Mouse (Mus musculus) heart, postnatal 0 days (tissue): ENCODE measurements around the gene Ippk. TPM values are rescaled to one million over a fixed set of nuclear protein-coding genes. Genes with fewer than 3 reads are reported as not detected.
A peak's percentile ranks its signal among the peaks of the same experiment; 100 is the strongest.

ENCODE experiments used
- ATAC-seq: fragments of 200-750 bp; cut with Nextera tagmentation; 2 replicates; pipeline ENCODE4 v1.8.0; 2017; ENCODE audit warnings: low read depth, moderate number of reproducible peaks, moderate library complexity; ENCODE audit not compliant: insufficient read depth
- DNase-seq: peaks from one replicate; pipeline ENCODE4 v3.0.0-alpha.2; 2016; ENCODE audit warnings: low spot score
- H3K27ac ChIP-seq: fragments of 300-500 bp; sonication (generic); 2 replicates; pipeline ENCODE4 v1.5.1; 2014; ENCODE audit warnings: low read depth, mild to moderate bottlenecking
- H3K27me3 ChIP-seq: fragments of 300-500 bp; sonication (generic); 2 replicates; pipeline ENCODE4 v1.6.1; 2014; ENCODE audit warnings: low read length, mixed read lengths; ENCODE audit not compliant: control insufficient read depth, insufficient read depth
- H3K36me3 ChIP-seq: fragments of 300-500 bp; sonication (generic); replicated peaks from 2 replicates; pipeline ENCODE4 v1.6.1; 2014; ENCODE audit warnings: low read length, mixed read lengths; ENCODE audit not compliant: control insufficient read depth, insufficient read depth
- H3K4me1 ChIP-seq: fragments of 300-500 bp; sonication (generic); 2 replicates; pipeline ENCODE4 v1.6.1; 2014; ENCODE audit warnings: antibody characterized with exemption; ENCODE audit not compliant: control insufficient read depth, insufficient read depth
- H3K4me2 ChIP-seq: fragments of 300-500 bp; sonication (generic); 2 replicates; pipeline ENCODE4 v1.6.1; 2014; ENCODE audit warnings: low read depth, mild to moderate bottlenecking, low read length, moderate library complexity
- H3K4me3 ChIP-seq: fragments of 300-500 bp; sonication (generic); 2 replicates; pipeline ENCODE4 v1.5.1; 2014; ENCODE audit warnings: low read depth, low read length
- H3K9ac ChIP-seq: fragments of 300-500 bp; sonication (generic); replicated peaks from 2 replicates; pipeline ENCODE4 v1.6.1; 2014; ENCODE audit warnings: low read depth, low read length, mixed read lengths
- H3K9me3 ChIP-seq: fragments of 300-500 bp; sonication (generic); replicated peaks from 2 replicates; pipeline ENCODE4 v1.6.1; 2016; ENCODE audit warnings: low read length; ENCODE audit not compliant: control insufficient read depth
- CTCF ChIP-seq: IDR thresholded peaks from 2 replicates; pipeline ENCODE4 v1.5.1; 2016; ENCODE audit warnings: antibody characterized with exemption, control low read depth, low read depth
- EP300 ChIP-seq: IDR thresholded peaks from 2 replicates; pipeline ENCODE4 v1.6.1; 2016; ENCODE audit warnings: antibody characterized with exemption, low read depth
- WGBS: fragments of 180-500 bp; shearing (Covaris S2); extraction: QIAGEN DNeasy Blood & Tissue Kit; methylation state at CpG from one replicate; pipeline ENCODE4 v1.1.7; 2014; 5-methylcytosine and 5-hydroxymethylcytosine counted together
- polyA plus RNA-seq: library from polyadenylated mRNA; unstranded; fragments of >200 nt; fragmentation: Nextera tagmentation; extraction: Ambion mirVana; gene quantifications from 2 replicates; pipeline ENCODE4 v1.2.1, GENCODE M21; 2015
- total RNA-seq: library from RNA; depleted of rRNA; stranded (reverse); fragments of >200 nt; gene quantifications from 2 replicates; pipeline ENCODE4 v1.2.3, GENCODE M21; 2014; ENCODE audit warnings: low replicate concordance

The Ippk gene
- total and polyA plus RNA-seq, 2 experiments from 2014 or later: 8.0 to 9.3 TPM

DNA sequence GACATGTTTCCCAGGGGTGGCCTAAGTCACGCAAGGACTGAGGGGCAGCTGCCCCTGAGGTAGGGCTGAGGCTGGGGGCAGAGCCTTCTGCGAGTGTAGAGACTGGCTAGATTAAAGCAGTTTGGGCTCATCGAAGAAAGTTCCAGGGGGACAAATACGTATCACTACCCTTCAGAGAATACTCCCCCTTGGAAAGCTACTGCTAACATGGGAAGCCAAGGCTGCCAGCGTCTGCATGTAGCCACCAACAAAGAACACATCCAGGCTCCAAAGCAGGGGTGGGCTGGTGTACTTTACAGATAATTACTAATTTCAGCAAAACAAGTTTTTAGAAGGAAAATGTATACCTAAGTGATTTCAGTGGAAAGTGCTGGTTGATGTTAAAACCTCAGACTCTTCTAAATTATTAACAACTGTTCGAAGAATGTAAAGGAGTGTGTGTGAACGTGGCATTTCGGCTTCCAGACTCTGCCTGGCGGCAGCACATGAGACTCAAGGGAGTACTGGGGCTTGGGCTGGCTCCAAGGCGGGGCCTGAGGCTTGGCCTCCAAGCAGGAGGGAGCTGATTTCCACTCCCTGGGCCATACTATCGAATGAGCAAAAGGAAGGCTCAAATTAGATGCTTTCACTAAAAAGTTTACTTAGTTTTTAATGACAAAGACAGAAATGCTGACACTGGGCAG lies 45.5 kb downstream of the Ippk start:
- H3K27ac ChIP-seq: peak overlapping the region; percentile 65
- ATAC-seq: peak; percentile 45; the same call in 1 of the 2 replicates
- no peaks in the 10 kb centered on the region for H3K27me3 ChIP-seq
- no peak overlapping the region for H3K4me3 ChIP-seq
- H3K9ac ChIP-seq: no peak overlapping the region
- peaks cover 35% of the 10 kb centered on the region for H3K36me3 ChIP-seq
- H3K4me2 ChIP-seq: no peak overlapping the region
- WGBS: 69% methylated on average over 11 of the region's 11 CpGs
- H3K9me3 ChIP-seq: no peaks in the 10 kb centered on the region
- TF ChIP-seq CTCF (no peak), EP300 (no peak)
- DNase-seq: no peak
- H3K4me1 ChIP-seq: peaks cover 12% of the 10 kb centered on the region

DNA sequence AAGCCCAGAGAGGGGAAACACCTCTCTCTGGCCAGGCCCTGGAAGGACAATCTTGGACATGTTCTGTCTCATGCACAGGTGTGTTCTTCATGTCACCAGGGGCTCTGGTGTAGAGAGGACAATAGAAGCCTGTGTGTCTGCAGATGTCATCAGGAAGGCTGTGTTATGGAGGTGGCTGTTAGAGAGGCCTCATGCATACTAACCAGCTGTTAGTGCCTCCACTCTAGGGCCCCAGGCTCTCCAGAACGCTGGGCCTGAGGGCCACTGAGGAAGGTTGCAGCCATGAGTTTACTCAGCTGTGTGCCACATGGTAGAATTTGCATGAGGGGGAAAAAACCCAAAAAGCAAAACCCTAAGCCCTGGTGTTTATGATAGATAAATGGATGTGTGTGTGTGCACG lies 46.5 kb downstream of the Ippk start:
- Histone ChIP-seq H3K27me3 (no peaks in the 10 kb centered on the region), H3K9me3 (no peaks in the 10 kb centered on the region), H3K27ac (no peak overlapping the region; the same call in 1 of the 2 replicates), H3K4me3 (no peak overlapping the region), H3K4me2 (no peak overlapping the region), H3K36me3 (peaks cover 24% of the 10 kb centered on the region), H3K4me1 (peaks cover 12% of the 10 kb centered on the region), H3K9ac (no peak overlapping the region)
- TF ChIP-seq EP300: no peak
- no peak for TF ChIP-seq CTCF
- DNase-seq (no peak), ATAC-seq (no peak)
- 75% methylated on average over 2 of the region's 2 CpGs for WGBS

DNA sequence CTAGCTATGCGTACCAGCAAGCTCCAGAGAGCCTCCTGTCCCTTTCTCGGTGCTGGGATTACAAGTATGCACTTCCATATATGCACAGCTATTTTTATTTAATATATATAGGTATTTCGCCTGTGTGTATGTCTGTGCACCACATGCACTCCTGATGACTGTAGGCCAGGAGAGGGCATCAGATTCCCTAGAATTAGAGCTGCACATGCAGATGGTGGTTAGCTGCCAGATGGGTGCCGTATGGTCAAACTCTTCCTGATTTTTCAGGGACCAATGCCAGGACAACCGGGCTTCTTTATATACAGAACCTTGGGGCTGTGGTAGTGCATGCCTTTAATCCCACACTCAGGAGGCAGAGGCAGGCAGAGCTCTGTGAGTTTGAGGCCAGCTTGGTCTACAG lies 48.0 kb downstream of the Ippk start:
- no peak for ATAC-seq
- Histone ChIP-seq H3K4me1 (peaks cover 12% of the 10 kb centered on the region), H3K4me2 (no peak overlapping the region), H3K36me3 (peaks cover 20% of the 10 kb centered on the region), H3K27me3 (no peaks in the 10 kb centered on the region), H3K4me3 (no peak overlapping the region), H3K9ac (no peak overlapping the region), H3K9me3 (no peaks in the 10 kb centered on the region), H3K27ac (no peak overlapping the region)
- DNase-seq: no peak
- 85% methylated on average over 5 of the region's 5 CpGs for WGBS
- TF ChIP-seq CTCF (peak; percentile 9; the same call in 1 of the 2 replicates), EP300 (no peak)

DNA sequence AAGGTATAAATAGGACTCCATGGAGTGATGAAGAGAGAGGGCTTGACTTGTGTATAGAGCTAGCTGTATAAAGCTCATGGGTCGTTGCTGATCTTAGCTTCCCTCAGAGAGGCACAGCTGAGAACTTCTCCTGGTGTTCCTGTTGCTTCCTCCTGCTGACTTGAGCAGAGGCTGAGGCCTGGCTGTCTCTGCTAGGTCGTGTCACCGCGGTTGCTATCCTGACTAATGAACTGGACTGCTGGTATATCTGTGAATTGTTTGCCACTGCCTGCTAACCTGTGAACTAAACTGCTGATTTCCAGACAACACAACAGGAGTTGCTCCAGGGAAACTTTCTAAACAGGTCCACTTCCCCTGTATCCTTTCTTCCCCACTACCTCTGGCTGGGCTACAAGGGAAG lies 49.3 kb downstream of the Ippk start:
- H3K4me3 ChIP-seq: no peak overlapping the region
- H3K4me2 ChIP-seq: no peak overlapping the region
- H3K4me1 ChIP-seq: peaks cover 12% of the 10 kb centered on the region
- H3K27ac ChIP-seq: peak overlapping the region; percentile 10; the same call in 1 of the 2 replicates
- 0 out of 2 replicates have a peak, but pooled peaks cover 6% of the 10 kb centered on the region for H3K36me3 ChIP-seq
- DNase-seq (no peak), ATAC-seq (no peak)
- TF ChIP-seq CTCF (no peak), EP300 (no peak)
- H3K9me3 ChIP-seq: no peaks in the 10 kb centered on the region
- no peak overlapping the region for H3K9ac ChIP-seq
- WGBS: 66% methylated on average over 4 of the region's 4 CpGs
- H3K27me3 ChIP-seq: no peaks in the 10 kb centered on the region

DNA sequence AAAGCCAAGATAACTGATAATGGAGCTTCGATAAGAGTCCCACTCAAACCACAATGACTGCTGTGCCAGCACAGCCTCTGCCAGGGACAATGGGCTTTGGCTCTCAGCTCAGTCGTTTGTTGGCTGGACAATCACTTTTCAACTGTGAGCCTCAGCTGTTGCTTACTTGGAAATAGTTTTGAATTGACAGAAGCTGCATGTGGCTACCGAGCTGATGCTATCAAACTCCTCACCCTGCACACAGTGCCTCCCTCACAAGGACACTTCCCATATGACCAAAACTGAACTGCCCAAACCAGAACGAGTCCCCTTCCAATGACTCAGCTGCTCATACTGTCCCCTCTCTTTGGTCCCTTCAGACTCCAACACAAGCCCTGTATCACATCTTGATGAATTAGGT lies 49.8 kb downstream of the Ippk start:
- no peak overlapping the region for H3K9ac ChIP-seq
- H3K27me3 ChIP-seq: no peaks in the 10 kb centered on the region
- H3K4me2 ChIP-seq: no peak overlapping the region
- peaks cover 12% of the 10 kb centered on the region for H3K4me1 ChIP-seq
- no peak overlapping the region for H3K4me3 ChIP-seq
- no peaks in the 10 kb centered on the region for H3K9me3 ChIP-seq
- ATAC-seq (peak; percentile 38), DNase-seq (no peak)
- no peak overlapping the region for H3K27ac ChIP-seq
- WGBS: 40% methylated on average over 4 of the region's 4 CpGs
- TF ChIP-seq CTCF (no peak), EP300 (no peak)
- 0 out of 2 replicates have a peak, but pooled peaks cover 2% of the 10 kb centered on the region for H3K36me3 ChIP-seq
